In the genomic region with DNA sequence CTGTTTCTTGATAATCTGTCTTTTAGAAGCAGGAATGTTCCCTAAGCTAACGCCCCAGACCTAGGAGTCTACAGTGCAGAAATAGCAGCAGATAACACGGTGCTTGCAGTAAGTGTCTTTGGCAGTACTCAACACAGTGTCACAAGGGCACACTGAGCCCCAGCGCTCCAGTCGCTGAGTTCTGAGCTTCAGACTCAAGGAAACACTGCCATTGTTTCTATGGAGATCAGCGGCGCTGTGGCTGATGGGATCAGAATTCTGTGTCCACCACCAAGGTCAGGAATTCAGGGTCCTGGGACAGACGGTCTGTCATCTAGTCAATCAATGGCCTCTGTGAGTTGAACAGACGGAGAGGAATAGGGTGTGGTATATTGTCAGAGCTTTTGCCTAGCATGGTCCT, we compare ENCODE assay signal across 17 mouse cellular contexts. TPM values are rescaled to one million over a fixed set of nuclear protein-coding genes. Genes with fewer than 3 reads are reported as not detected.
DNase-seq lines count a peak whose midpoint lies in the region; ATAC-seq and TF ChIP-seq lines count a peak whose summit lies in the region.
"Had no signal": no experiment of that assay in that cellular context is flagged by ENCODE, and none has a peak within 500 bp of the region (broad histone marks: within the 10 kb centered on the region; RNA-seq: fewer than 3 reads in every experiment).

No protein-coding gene starts in this region.

- intact Hi-C loops in heart, adult 2 months (cut with DNase I), result loop anchor here (5.0 kb wide), 1 partner anchor 33 kb away; no protein-coding TSS in a partner anchor

- H3K4me1 ChIP-seq in E14TG2a.4 (replicated peaks; ENCODE audit: low read depth, low read length) (peaks cover 59% of the 10 kb centered on the region), ES-Bruce4 (ENCODE audit: control insufficient read depth, insufficient read depth, low read length) (peaks cover 3% of the 10 kb centered on the region)
- H3K4me1 ChIP-seq in heart, adult 2 months (ENCODE audit: control insufficient read depth, insufficient read depth, low read length), result peaks cover 3% of the 10 kb centered on the region; the same call in 1 of the 2 replicates
- peaks cover 23% of the 10 kb centered on the region for H3K4me1 ChIP-seq in heart, embryonic 16.5 days (ENCODE audit: control insufficient read depth, insufficient read depth, low read length)
- H3K4me1 ChIP-seq in kidney, embryonic 16.5 days (ENCODE audit: insufficient read depth, low read length), result no peaks in the 10 kb centered on the region
- H3K4me1 ChIP-seq: forebrain, embryonic 15.5 days; limb, embryonic 12.5 days had no signal

- H3K79me2 ChIP-seq in heart, adult 2 months (replicated peaks; ENCODE audit: control insufficient read depth, insufficient read depth, low read length), result no peaks in the 10 kb centered on the region; the same call in 1 of the 2 replicates

- H3K27me3 ChIP-seq in E14TG2a.4 (ENCODE audit: insufficient read depth, low read length) (no peaks in the 10 kb centered on the region), ES-Bruce4 (ENCODE audit: control insufficient read depth, insufficient read depth, low read length, poor library complexity, severe bottlenecking) (no peaks in the 10 kb centered on the region)
- H3K27me3 ChIP-seq in heart, adult 2 months (ENCODE audit: control insufficient read depth, insufficient read depth, low read length), result no peaks in the 10 kb centered on the region
- H3K27me3 ChIP-seq in heart, embryonic 16.5 days (ENCODE audit: control insufficient read depth, insufficient read depth, low read length), result no peaks in the 10 kb centered on the region
- H3K27me3 ChIP-seq in kidney, embryonic 16.5 days (ENCODE audit: insufficient read depth, low read length), result no peaks in the 10 kb centered on the region
- H3K27me3 ChIP-seq: forebrain, embryonic 15.5 days; limb, embryonic 12.5 days; neural tube, embryonic 12.5 days had no signal

- H3K4me3 ChIP-seq in E14TG2a.4 (replicated peaks; ENCODE audit: low read length) (peak overlapping the region; percentile 65), ES-Bruce4 (ENCODE audit: low read depth, low read length) (0 out of 2 replicates have a peak overlapping the region, but pooled peaks have one; percentile 11)
- H3K4me3 ChIP-seq in heart, adult 2 months, result peak overlapping the region; percentile 34; the same call in 1 of the 2 replicates
- peak overlapping the region; percentile 40 for H3K4me3 ChIP-seq in heart, embryonic 16.5 days (ENCODE audit: low read length)
- no peak overlapping the region for H3K4me3 ChIP-seq in kidney, embryonic 16.5 days (ENCODE audit: low read length)
- H3K4me3 ChIP-seq: forebrain, embryonic 15.5 days; limb, embryonic 12.5 days; neural tube, embryonic 12.5 days had no signal

- peak overlapping the region; percentile 55 for H3K4me2 ChIP-seq in heart, embryonic 16.5 days (ENCODE audit: low read depth, low read length)
- no peak overlapping the region for H3K4me2 ChIP-seq in kidney, embryonic 16.5 days (replicated peaks; ENCODE audit: low read depth, low read length)
- H3K4me2 ChIP-seq: forebrain, embryonic 15.5 days; limb, embryonic 12.5 days; neural tube, embryonic 12.5 days had no signal

- H3K36me3 ChIP-seq in E14TG2a.4 (ENCODE audit: insufficient read depth, low read length) (no peaks in the 10 kb centered on the region), ES-Bruce4 (ENCODE audit: control insufficient read depth, insufficient read depth, low read length, poor library complexity, severe bottlenecking) (no peaks in the 10 kb centered on the region)
- no peaks in the 10 kb centered on the region; the same call in 1 of the 2 replicates for H3K36me3 ChIP-seq in heart, adult 2 months (ENCODE audit: control insufficient read depth, insufficient read depth, low read length)
- H3K36me3 ChIP-seq in heart, embryonic 16.5 days (ENCODE audit: control insufficient read depth, insufficient read depth), result no peaks in the 10 kb centered on the region
- no peaks in the 10 kb centered on the region for H3K36me3 ChIP-seq in kidney, embryonic 16.5 days (ENCODE audit: insufficient read depth, low read length)
- H3K36me3 ChIP-seq: forebrain, embryonic 15.5 days; limb, embryonic 12.5 days; neural tube, embryonic 12.5 days had no signal

- DNase-seq in heart, adult 2 months, result peak; percentile 50 to 75
- no peak for DNase-seq in kidney, adult 11 months
- no peak for DNase-seq in B cell, adult 2 months
- DNase-seq: cerebellum, postnatal 10 days; kidney, adult 8-10 months; layer of hippocampus, postnatal 36 days; thymus, postnatal 14 days had no signal

- peak overlapping the region; percentile 45 for H3K27ac ChIP-seq in ES-Bruce4 (ENCODE audit: insufficient read depth, low read length)
- H3K27ac ChIP-seq in heart, adult 2 months, result peak overlapping the region; percentile 88
- H3K27ac ChIP-seq in heart, embryonic 16.5 days (ENCODE audit: low read length), result peak overlapping the region; percentile 96
- no peak overlapping the region for H3K27ac ChIP-seq in kidney, embryonic 16.5 days (ENCODE audit: low read length)
- H3K27ac ChIP-seq: forebrain, embryonic 15.5 days; limb, embryonic 12.5 days; liver, embryonic 14.5 days; neural tube, embryonic 12.5 days had no signal

- 35% methylated on average over 8 of the region's 8 CpGs for WGBS in heart, adult 2 months
- 35% methylated on average over 8 of the region's 8 CpGs for WGBS in heart, embryonic 16.5 days
- 80% methylated on average over 8 of the region's 8 CpGs for WGBS in kidney, embryonic 16.5 days

- TF ChIP-seq EP300 in ES-Bruce4 (IDR thresholded peaks at IDR 0.05; ENCODE audit: insufficient read depth, low read depth, low read length), result peak; percentile 89
- peak; percentile 62; the same call in 1 of the 2 replicates for TF ChIP-seq EP300 in heart, adult 2 months (IDR thresholded peaks at IDR 0.05; ENCODE audit: insufficient read depth, low read depth, low read length)

- H3K9ac ChIP-seq in ES-Bruce4 (ENCODE audit: low read depth, poor library complexity, severe bottlenecking), result no peak overlapping the region
- peak overlapping the region; percentile 60 for H3K9ac ChIP-seq in heart, adult 2 months (ENCODE audit: low read depth, low read length)
- peak overlapping the region; percentile 68 for H3K9ac ChIP-seq in heart, embryonic 16.5 days (ENCODE audit: low read length)
- H3K9ac ChIP-seq in kidney, embryonic 16.5 days (replicated peaks; ENCODE audit: low read length), result no peak overlapping the region
- H3K9ac ChIP-seq: forebrain, embryonic 15.5 days; limb, embryonic 12.5 days; liver, embryonic 14.5 days; neural tube, embryonic 12.5 days had no signal

- TF ChIP-seq POLR2A in ES-Bruce4 (IDR thresholded peaks at IDR 0.05; ENCODE audit: insufficient read depth, low read length), result no peak
- TF ChIP-seq POLR2A in heart, adult 2 months (IDR thresholded peaks at IDR 0.05; ENCODE audit: insufficient read depth, low read depth, low read length), result peak; percentile 51

- peak; percentile 97 for ATAC-seq in heart, embryonic 16.5 days (replicated peaks; ENCODE audit: extremely low read depth, insufficient read depth, low FRiP score)
- no peak for ATAC-seq in kidney, embryonic 16.5 days (ENCODE audit: low FRiP score, low TSS enrichment)
- ATAC-seq: forebrain, embryonic 15.5 days; lung, postnatal 0 days; Patski had no signal

- H3K9me3 ChIP-seq in E14TG2a.4 (ENCODE audit: low read length) (no peaks in the 10 kb centered on the region), ES-Bruce4 (replicated peaks; ENCODE audit: control insufficient read depth, insufficient read depth, low read length, poor library complexity, severe bottlenecking) (no peaks in the 10 kb centered on the region)
- H3K9me3 ChIP-seq in heart, embryonic 16.5 days (replicated peaks; ENCODE audit: control insufficient read depth, low read length), result no peaks in the 10 kb centered on the region
- H3K9me3 ChIP-seq in kidney, embryonic 16.5 days (ENCODE audit: low read length), result no peaks in the 10 kb centered on the region
- H3K9me3 ChIP-seq: forebrain, embryonic 15.5 days; limb, embryonic 12.5 days; neural tube, embryonic 12.5 days had no signal

- TF ChIP-seq CTCF in E14TG2a.4 (conservative IDR thresholded peaks at IDR 0.05; ENCODE audit: low read length) (no peak), ES-Bruce4 (IDR thresholded peaks at IDR 0.05; ENCODE audit: low read depth, low read length) (no peak)
- TF ChIP-seq CTCF in heart, adult 2 months (IDR thresholded peaks at IDR 0.05), result no peak

RNA-seq across cellular contexts. Expression of a gene that starts 30.4 kb away (rescaled TPM):
- polyA plus RNA-seq in ES-Bruce4 (2011; ENCODE audit: insufficient read depth, insufficient read length, low read depth, missing spikeins), result 462 and 491 TPM in 2 replicates
- 100 to 1,000 TPM; 177 to 197 TPM for total RNA-seq in heart, adult 2 months (2021)
- polyA plus RNA-seq in heart, adult 2 months (2012; rRNA removed), result 32.2 and 73.2 TPM in 2 replicates
- 67.4 and 73.1 TPM in 2 replicates for polyA plus RNA-seq in heart, embryonic 16.5 days (2015; fragmentation: Nextera tagmentation; extraction: Ambion mirVana)
- polyA plus RNA-seq in kidney, embryonic 16.5 days (2015; fragmentation: Nextera tagmentation; extraction: Ambion mirVana), result 55.9 and 57.6 TPM in 2 replicates

Comparison
In these comparisons a context has a peak if more than half of its experiments do, and no peak if none do; other contexts are left out.
1. H3K9ac ChIP-seq: peak in heart, adult 2 months (single experiment) and heart, embryonic 16.5 days (single experiment); none in ES-Bruce4 (single experiment) and kidney, embryonic 16.5 days (single experiment).
2. DNase-seq: peak in heart, adult 2 months (2 of 2); none in kidney, adult 11 months (single experiment) and B cell, adult 2 months (0 of 2).